Mouse (Mus musculus): ENCODE measurements at regions not wholly inside any gene's neighbourhood (a gene's known extent, or its start where the extent isn't known, plus 50 kb on each side); places are given as distances from the start of the nearest gene placed in this dataset.

DNA sequence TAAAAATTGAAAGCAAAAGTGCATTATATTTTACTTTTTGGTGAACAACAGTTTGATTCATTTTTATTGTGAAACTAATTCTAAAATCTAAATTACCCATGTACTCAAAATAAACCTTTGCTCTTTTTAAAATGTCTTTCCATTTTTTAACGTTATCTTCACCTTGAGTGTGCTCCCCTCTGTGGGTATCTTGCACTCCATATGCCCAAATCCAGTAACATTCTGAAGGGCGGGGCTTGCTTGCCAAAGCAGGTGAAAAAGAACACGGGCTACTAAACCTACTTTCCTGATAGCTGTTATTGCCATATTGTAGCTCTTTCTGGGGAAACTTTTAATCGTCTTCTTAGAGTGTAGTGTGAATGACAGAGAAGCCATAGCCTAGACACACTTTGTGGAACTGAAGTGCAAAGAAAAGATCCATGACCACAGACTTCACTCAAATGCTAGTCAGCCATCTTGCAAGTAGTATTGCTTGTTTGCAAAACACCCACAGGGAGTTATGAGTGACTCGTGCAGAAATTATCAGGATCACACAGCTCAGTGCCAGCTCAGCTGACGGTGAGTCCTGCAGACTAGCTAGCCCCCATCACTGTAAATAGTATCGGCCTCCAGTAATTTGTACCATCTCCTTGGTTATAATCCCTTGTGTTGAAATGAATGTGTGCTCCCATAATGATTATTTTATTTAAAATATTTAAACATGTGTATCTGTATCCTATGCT, 88.7 kb upstream of the Nek7 start:
- TF ChIP-seq CTCF (IDR thresholded peaks at IDR 0.05) (no peak), POLR2A (IDR thresholded peaks at IDR 0.05; ENCODE audit: insufficient read depth, low read depth, low read length) (no peak)

All from heart, adult 2 months (tissue).